Mouse (Mus musculus) frontal cortex, postnatal 14 days (tissue): Measurements from ENCODE around the gene Art4.

ENCODE experiments used
- DNase-seq, 2 experiments: peaks; one replicate each; pipeline ENCODE4 v3.0.0; 2022; ENCODE audit warnings: low spot score in 2 of 2

The Art4 gene

GRCm38 (mm10) chr6:136866150-136866549 lies 8.6 kb upstream of the Art4 start:
- no peak for DNase-seq

- no peak for DNase-seq
These were observed 7.8 kb upstream of the Art4 start for GRCm38 (mm10) chr6:136865360-136865759.

- DNase-seq = no peak
These were observed 3.5 kb upstream of the Art4 start for GRCm38 (mm10) chr6:136861020-136861419.

GRCm38 (mm10) chr6:136858420-136858819 lies 887 bp upstream of the Art4 start:
- no peak for DNase-seq

GRCm38 (mm10) chr6:136857873-136858260 lies 334 bp upstream of the Art4 start:
- DNase-seq = no peak

- no peak for DNase-seq
These were observed 1.4 kb downstream of the Art4 start for GRCm38 (mm10) chr6:136856071-136856636.

GRCm38 (mm10) chr6:136855183-136855582 lies 2.4 kb downstream of the Art4 start:
- DNase-seq = no peak

GRCm38 (mm10) chr6:136854361-136854781 lies 3.2 kb downstream of the Art4 start:
- no peak for DNase-seq

GRCm38 (mm10) chr6:136852762-136853161 lies 4.8 kb downstream of the Art4 start:
- no peak for DNase-seq

- no peak for DNase-seq
These were observed 5.2 kb downstream of the Art4 start for GRCm38 (mm10) chr6:136852348-136852747.

- DNase-seq = no peak
These were observed 7.3 kb downstream of the Art4 start for GRCm38 (mm10) chr6:136850267-136850666.

- no peak for DNase-seq
These were observed 8.6 kb downstream of the Art4 start for GRCm38 (mm10) chr6:136848971-136849370.

GRCm38 (mm10) chr6:136848399-136848798 lies 9.1 kb downstream of the Art4 start:
- DNase-seq = no peak

GRCm38 (mm10) chr6:136847790-136848189 lies 9.7 kb downstream of the Art4 start:
- DNase-seq = no peak

- no peak for DNase-seq
These were observed 10.3 kb downstream of the Art4 start for GRCm38 (mm10) chr6:136847267-136847666.

- DNase-seq = no peak
These were observed 11.6 kb downstream of the Art4 start for GRCm38 (mm10) chr6:136845706-136846480.

- no peak for DNase-seq
These were observed 12.6 kb downstream of the Art4 start for GRCm38 (mm10) chr6:136844903-136845302.

- DNase-seq = no peak
These were observed 20.2 kb downstream of the Art4 start for GRCm38 (mm10) chr6:136837323-136837722.

- DNase-seq = no peak
These were observed 22.2 kb downstream of the Art4 start, which contains the start of gene Smco3 for GRCm38 (mm10) chr6:136835352-136835751. Smco3 (minus strand) TSS chr6:136835452.

GRCm38 (mm10) chr6:136831712-136832111 lies 25.8 kb downstream of the Art4 start:
- DNase-seq = no peak

GRCm38 (mm10) chr6:136828681-136829080 lies 28.9 kb downstream of the Art4 start:
- no peak for DNase-seq

GRCm38 (mm10) chr6:136827881-136828561 lies 29.5 kb downstream of the Art4 start, which contains the start of gene Wbp11:
Wbp11 (minus strand) TSS chr6:136828233.
- DNase-seq = peak; percentile 94 to 95

- DNase-seq = no peak
These were observed 30.0 kb downstream of the Art4 start, which contains the start of gene BC049715 for GRCm38 (mm10) chr6:136827516-136827880. BC049715 (plus strand) TSS chr6:136827626.
